Mouse (Mus musculus) forebrain, embryonic 14.5 days (tissue): Measurements from ENCODE around the gene Col13a1. TPM values are rescaled to one million over a fixed set of nuclear protein-coding genes. Genes with fewer than 3 reads are reported as not detected.

Experiments
- ATAC-seq: fragments of 200-750 bp; cut with Nextera tagmentation; 2 replicates; pipeline ENCODE4 v1.8.0; 2017; ENCODE audit warnings: mild to moderate bottlenecking, moderate library complexity
- DNase-seq: peaks from one replicate; pipeline ENCODE4 v3.0.0-alpha.2; 2015; ENCODE audit warnings: low spot score
- H3K27ac ChIP-seq: fragments of 300-500 bp; sonication (generic); 2 replicates; pipeline ENCODE4 v1.5.1; 2014; ENCODE audit warnings: low read depth, mild to moderate bottlenecking, control low read depth, low read length, moderate library complexity
- H3K27me3 ChIP-seq: fragments of 300-500 bp; sonication (generic); replicated peaks from 2 replicates; pipeline ENCODE4 v1.6.1; 2014; ENCODE audit warnings: low read length, control low read depth, mixed read lengths; ENCODE audit not compliant: control insufficient read depth, insufficient read depth
- H3K36me3 ChIP-seq: fragments of 300-500 bp; sonication (generic); 2 replicates; pipeline ENCODE4 v1.6.1; 2014; ENCODE audit warnings: low read length, control low read depth; ENCODE audit not compliant: control insufficient read depth, insufficient read depth
- H3K4me1 ChIP-seq: fragments of 300-500 bp; sonication (generic); 2 replicates; pipeline ENCODE4 v1.6.1; 2014; ENCODE audit warnings: antibody characterized with exemption, low read length, control low read depth; ENCODE audit not compliant: control insufficient read depth, insufficient read depth
- H3K4me2 ChIP-seq: fragments of 300-500 bp; sonication (generic); 2 replicates; pipeline ENCODE4 v1.6.1; 2014; ENCODE audit warnings: mild to moderate bottlenecking, control low read depth, low read length
- H3K4me3 ChIP-seq: fragments of 300-500 bp; sonication (generic); 2 replicates; pipeline ENCODE4 v1.5.1; 2014; ENCODE audit warnings: low read depth, low read length, control low read depth
- H3K9ac ChIP-seq: fragments of 300-500 bp; sonication (generic); 2 replicates; pipeline ENCODE4 v1.6.1; 2014; ENCODE audit warnings: mild to moderate bottlenecking, low read length, control low read depth, moderate library complexity
- H3K9me3 ChIP-seq: fragments of 300-500 bp; sonication (generic); replicated peaks from 2 replicates; pipeline ENCODE4 v1.6.1; 2016; ENCODE audit warnings: low read length, control low read depth, mixed read lengths; ENCODE audit not compliant: control insufficient read depth
- WGBS: fragments of 180-500 bp; shearing (Covaris S2); extraction: QIAGEN DNeasy Blood & Tissue Kit; methylation state at CpG from one replicate; pipeline ENCODE4 v1.1.7; 2014; 5-methylcytosine and 5-hydroxymethylcytosine counted together
- polyA plus RNA-seq: library from polyadenylated mRNA; unstranded; fragments of >200 nt; fragmentation: Nextera tagmentation; extraction: Ambion mirVana; gene quantifications from 2 replicates; pipeline ENCODE4 v1.2.1, GENCODE M21; 2014

Col13a1 gene
- polyA plus RNA-seq, 1 experiment from 2014 or later = 0.41 TPM

- H3K4me1 ChIP-seq = no peaks in the 10 kb centered on the region
- ATAC-seq = no peak
- H3K36me3 ChIP-seq = no peaks in the 10 kb centered on the region
- H3K4me3 ChIP-seq = no peak overlapping the region
- 81% methylated on average over 13 of the region's 13 CpGs for WGBS
- no peak overlapping the region for H3K9ac ChIP-seq
- H3K4me2 ChIP-seq = no peak overlapping the region
- no peak overlapping the region for H3K27ac ChIP-seq
- no peaks in the 10 kb centered on the region for H3K9me3 ChIP-seq
- no peak for DNase-seq
- no peaks in the 10 kb centered on the region for H3K27me3 ChIP-seq
Measured at GRCm38 (mm10) chr10:61825979-61826752, 152.7 kb downstream of the Col13a1 start.

GRCm38 (mm10) chr10:61825536-61825935 lies 153.4 kb downstream of the Col13a1 start:
- no peak overlapping the region for H3K9ac ChIP-seq
- ATAC-seq = no peak
- no peak overlapping the region for H3K27ac ChIP-seq
- H3K4me1 ChIP-seq = no peaks in the 10 kb centered on the region
- 51% methylated on average over 5 of the region's 5 CpGs for WGBS
- H3K4me2 ChIP-seq = no peak overlapping the region
- no peaks in the 10 kb centered on the region for H3K9me3 ChIP-seq
- H3K36me3 ChIP-seq = no peaks in the 10 kb centered on the region
- H3K4me3 ChIP-seq = no peak overlapping the region
- H3K27me3 ChIP-seq = no peaks in the 10 kb centered on the region
- DNase-seq = no peak

- WGBS = 92% methylated on average over 4 of the region's 4 CpGs
- Histone ChIP-seq H3K9ac (no peak overlapping the region), H3K4me1 (no peaks in the 10 kb centered on the region), H3K4me3 (no peak overlapping the region), H3K36me3 (no peaks in the 10 kb centered on the region), H3K9me3 (no peaks in the 10 kb centered on the region), H3K27me3 (no peaks in the 10 kb centered on the region), H3K27ac (no peak overlapping the region), H3K4me2 (no peak overlapping the region)
- no peak for DNase-seq
- ATAC-seq = no peak
Measured at GRCm38 (mm10) chr10:61823731-61824115, 155.2 kb downstream of the Col13a1 start.

- 77% methylated on average over 7 of the region's 7 CpGs for WGBS
- Histone ChIP-seq H3K27ac (no peak overlapping the region), H3K4me1 (no peaks in the 10 kb centered on the region), H3K9me3 (no peaks in the 10 kb centered on the region), H3K4me2 (no peak overlapping the region), H3K36me3 (no peaks in the 10 kb centered on the region), H3K4me3 (no peak overlapping the region), H3K27me3 (no peaks in the 10 kb centered on the region), H3K9ac (no peak overlapping the region)
- ATAC-seq (no peak), DNase-seq (no peak)
Measured at GRCm38 (mm10) chr10:61822968-61823730, 155.8 kb downstream of the Col13a1 start.

GRCm38 (mm10) chr10:61820050-61820449 lies 158.9 kb downstream of the Col13a1 start:
- Histone ChIP-seq H3K36me3 (no peaks in the 10 kb centered on the region), H3K27ac (no peak overlapping the region), H3K4me2 (no peak overlapping the region), H3K9ac (no peak overlapping the region), H3K4me1 (no peaks in the 10 kb centered on the region), H3K9me3 (no peaks in the 10 kb centered on the region), H3K4me3 (no peak overlapping the region), H3K27me3 (no peaks in the 10 kb centered on the region)
- 60% methylated on average over 9 of the region's 9 CpGs for WGBS
- ATAC-seq = no peak
- no peak for DNase-seq

- Histone ChIP-seq H3K27ac (no peak overlapping the region), H3K9ac (no peak overlapping the region), H3K4me1 (no peaks in the 10 kb centered on the region), H3K27me3 (no peaks in the 10 kb centered on the region), H3K36me3 (no peaks in the 10 kb centered on the region), H3K9me3 (no peaks in the 10 kb centered on the region), H3K4me3 (no peak overlapping the region), H3K4me2 (no peak overlapping the region)
- 78% methylated on average over 5 of the region's 5 CpGs for WGBS
- ATAC-seq (no peak), DNase-seq (no peak)
Measured at GRCm38 (mm10) chr10:61811987-61812386, 166.9 kb downstream of the Col13a1 start.

GRCm38 (mm10) chr10:61798133-61798576 lies 180.8 kb downstream of the Col13a1 start:
- ATAC-seq (0 out of 2 replicates have a peak, but pooled peaks have one; percentile 37), DNase-seq (peak; percentile 22)
- no peaks in the 10 kb centered on the region for H3K9me3 ChIP-seq
- H3K27me3 ChIP-seq = no peaks in the 10 kb centered on the region
- no peak overlapping the region for H3K27ac ChIP-seq
- no peaks in the 10 kb centered on the region for H3K4me1 ChIP-seq
- no peak overlapping the region for H3K4me2 ChIP-seq
- no peaks in the 10 kb centered on the region for H3K36me3 ChIP-seq
- 80% methylated on average over 15 of the region's 15 CpGs for WGBS
- no peak overlapping the region for H3K9ac ChIP-seq
- H3K4me3 ChIP-seq = no peak overlapping the region

- H3K9ac ChIP-seq = no peak overlapping the region
- no peak overlapping the region for H3K4me3 ChIP-seq
- H3K36me3 ChIP-seq = no peaks in the 10 kb centered on the region
- ATAC-seq (no peak), DNase-seq (no peak)
- WGBS = 21% methylated on average over 8 of the region's 8 CpGs
- no peaks in the 10 kb centered on the region for H3K4me1 ChIP-seq
- H3K4me2 ChIP-seq = no peak overlapping the region
- no peaks in the 10 kb centered on the region for H3K9me3 ChIP-seq
- no peaks in the 10 kb centered on the region for H3K27me3 ChIP-seq
- no peak overlapping the region for H3K27ac ChIP-seq
Measured at GRCm38 (mm10) chr10:61795458-61795857, 183.4 kb downstream of the Col13a1 start.

GRCm38 (mm10) chr10:61794971-61795370 lies 183.9 kb downstream of the Col13a1 start:
- H3K4me3 ChIP-seq = no peak overlapping the region
- H3K36me3 ChIP-seq = no peaks in the 10 kb centered on the region
- no peak for DNase-seq
- no peak overlapping the region for H3K4me2 ChIP-seq
- no peak overlapping the region for H3K9ac ChIP-seq
- WGBS = 68% methylated on average over 10 of the region's 10 CpGs
- H3K27me3 ChIP-seq = no peaks in the 10 kb centered on the region
- ATAC-seq = no peak
- H3K9me3 ChIP-seq = no peaks in the 10 kb centered on the region
- H3K27ac ChIP-seq = no peak overlapping the region
- H3K4me1 ChIP-seq = no peaks in the 10 kb centered on the region
